Mouse (Mus musculus) spleen, adult 12 weeks (tissue): ENCODE measurements around the gene Ergic1.

ENCODE experiments used
- DNase-seq: peaks from one replicate; pipeline ENCODE4 v3.0.0; 2022; ENCODE audit warnings: low spot score

Ergic1 gene

DNA sequence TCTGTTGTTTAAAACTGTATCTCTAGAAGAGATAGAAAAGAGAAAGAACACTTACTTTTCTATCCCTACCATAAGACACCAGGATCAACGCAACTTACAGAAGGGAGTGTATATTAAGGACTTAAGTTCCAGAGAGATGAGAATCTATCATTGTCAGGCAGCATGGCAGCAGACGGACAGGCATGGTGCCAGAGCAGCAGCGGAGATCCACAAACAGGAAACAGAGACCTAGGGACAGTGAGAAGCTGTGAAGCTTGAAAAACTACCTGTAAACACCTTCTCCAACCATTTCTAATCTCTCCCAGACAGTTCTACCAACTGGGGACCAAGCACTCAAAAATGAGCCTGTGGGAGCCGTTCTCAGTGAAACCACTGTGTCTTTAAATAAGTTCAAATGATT, 142.4 kb downstream of the Ergic1 start:
- DNase-seq, result no peak

DNA sequence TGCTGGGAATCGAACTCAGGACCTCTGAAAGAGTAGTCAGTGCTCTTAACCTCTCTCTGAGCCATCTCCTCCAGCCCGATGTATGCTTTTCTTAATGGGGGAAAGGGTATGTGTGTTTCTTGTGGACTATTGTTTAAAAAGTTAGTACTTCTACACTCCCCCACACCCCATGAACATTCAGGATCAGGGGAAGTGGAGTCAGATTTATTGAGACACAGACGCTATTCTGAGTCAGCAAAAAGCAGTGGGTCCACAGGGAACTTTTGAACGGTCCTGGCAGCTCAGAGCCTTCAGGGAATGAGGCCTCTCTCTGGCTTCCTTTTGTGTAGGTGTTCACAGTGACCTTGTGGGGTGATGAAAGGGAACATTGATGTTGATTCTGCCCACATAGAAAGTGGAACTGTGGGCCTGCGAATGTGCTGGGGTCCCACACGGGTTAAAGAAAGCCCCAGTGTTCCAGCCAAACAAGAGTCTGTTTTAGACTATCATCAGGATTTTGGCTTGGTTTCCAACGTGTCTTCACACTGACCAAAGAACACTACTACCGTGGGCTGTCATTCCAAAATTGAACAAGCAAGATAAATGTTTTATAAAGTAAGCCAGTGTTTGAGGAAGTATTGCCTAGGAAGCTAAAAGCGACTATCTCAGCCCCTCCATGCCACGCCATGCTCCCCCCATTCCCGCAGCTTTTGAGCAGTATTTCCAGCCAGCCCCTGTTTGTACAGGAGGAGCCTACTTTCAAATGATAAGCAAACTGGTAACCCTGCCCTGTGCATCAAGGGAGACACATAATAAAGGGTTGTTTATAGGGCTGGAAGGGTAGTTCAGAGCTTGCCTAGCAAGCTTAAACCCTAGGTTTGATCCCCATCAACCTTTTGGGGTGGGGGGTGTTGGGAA, 144.4 kb downstream of the Ergic1 start:
- DNase-seq, result no peak
